Mouse (Mus musculus) CD4-positive, CD25-positive, alpha-beta regulatory T cell, adult 4 months (primary cell): ENCODE data around the gene Lurap1. TPM values are rescaled to one million over a fixed set of nuclear protein-coding genes. Genes with fewer than 3 reads are reported as not detected.

Experiments
- ATAC-seq: one replicate; pipeline ENCODE4 v1.8.0; 2017
- polyA plus RNA-seq, 2 experiments: library from polyadenylated mRNA; unstranded; fragments of 100-300 nt; shearing (Covaris generic); gene quantifications; one replicate each; pipeline ENCODE4 v1.2.1; 2017

Lurap1 gene
- polyA plus RNA-seq, 2 experiments from 2014 or later = 0.39 to 0.61 TPM

- no peak for ATAC-seq
Measured at GRCm38 (mm10) chr4:116105278-116105677, 45.9 kb downstream of the Lurap1 start.

DNA sequence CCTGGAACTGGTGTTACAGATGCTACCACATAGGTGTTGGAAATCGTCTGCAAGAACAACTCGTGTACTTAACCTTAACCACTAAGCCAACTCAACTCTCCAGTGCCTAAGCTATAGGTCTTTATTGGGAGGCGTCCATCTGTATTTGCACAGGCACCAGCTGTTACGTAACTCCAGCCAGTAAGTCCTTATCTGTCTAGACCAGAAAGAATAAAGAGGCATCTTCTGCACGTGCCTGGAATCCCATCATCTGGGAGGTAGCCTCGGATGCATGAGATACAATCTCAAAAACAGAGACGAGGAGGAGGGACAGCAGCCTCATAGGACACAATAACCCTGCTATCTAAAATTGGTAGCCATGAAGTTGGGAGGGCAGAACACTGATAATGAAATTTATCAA, 50.2 kb downstream of the Lurap1 start:
- ATAC-seq = no peak

DNA sequence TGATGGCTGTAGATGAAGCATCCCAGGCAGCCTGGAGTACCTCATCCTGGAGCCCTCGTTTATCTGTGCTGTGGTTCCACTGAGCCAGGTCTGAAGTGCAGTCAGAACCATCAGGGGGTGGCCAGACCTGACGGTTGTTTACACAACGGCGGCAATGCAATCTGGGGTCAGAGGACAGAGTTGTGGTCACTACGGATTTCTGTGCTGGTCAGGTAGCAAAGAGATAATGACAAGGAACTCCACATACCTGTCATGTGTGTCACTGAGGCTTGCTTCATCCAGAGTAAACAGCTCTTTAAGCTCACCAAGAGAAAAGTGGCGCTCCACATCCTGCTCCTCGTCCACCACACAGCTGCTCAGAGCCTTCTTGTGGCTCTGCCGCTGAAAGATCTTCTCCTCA, 53.9 kb downstream of the Lurap1 start:
- ATAC-seq = no peak

GRCm38 (mm10) chr4:116096291-116096690, 54.8 kb downstream of the Lurap1 start:
- ATAC-seq = no peak

DNA sequence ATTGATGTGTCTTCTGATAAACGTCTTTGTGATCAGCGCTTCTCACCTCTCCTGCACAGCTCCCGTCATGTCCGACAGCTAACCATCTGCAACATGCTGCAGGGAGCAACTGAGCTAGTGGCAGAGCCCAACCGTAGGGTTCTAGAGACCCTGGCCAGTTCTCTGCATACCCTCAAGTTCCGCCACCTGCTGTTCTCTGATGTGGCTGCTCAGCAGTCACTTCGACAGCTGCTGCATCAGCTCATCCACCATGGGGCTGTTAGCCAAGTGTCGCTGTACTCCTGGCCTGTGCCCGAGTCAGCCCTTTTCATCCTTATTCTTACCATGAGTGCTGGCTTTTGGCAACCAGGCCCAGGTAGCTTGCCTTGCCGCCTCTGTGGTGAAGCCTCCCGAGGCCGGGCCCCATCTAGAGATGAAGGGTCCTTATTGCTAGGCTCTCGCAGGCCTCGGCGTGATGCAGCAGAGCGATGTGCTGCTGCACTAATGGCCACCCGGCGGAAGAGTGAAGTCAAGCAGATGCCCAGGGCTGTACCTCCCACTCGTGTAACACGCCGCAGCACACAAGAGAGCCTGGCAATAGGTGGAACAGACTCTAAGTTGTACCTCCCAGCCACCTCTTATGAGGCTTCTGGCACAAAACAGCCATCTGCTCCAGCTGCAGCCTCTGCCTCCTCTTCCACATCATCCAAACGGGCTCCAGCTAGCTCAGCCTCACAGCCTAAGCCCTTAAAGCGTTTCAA, 62.5 kb downstream of the Lurap1 start:
- no peak for ATAC-seq

Other genes with a start within 250 kb of the Lurap1 start
- not detected for gene Dmbx1, start 211.4 kb downstream of the Lurap1 start, polyA plus RNA-seq
- gene Faah, start 133.4 kb downstream of the Lurap1 start, polyA plus RNA-seq = 10 to 100 TPM; 48.1 to 85.6 TPM
- gene Nsun4, start 97.5 kb downstream of the Lurap1 start, polyA plus RNA-seq = 10 to 100 TPM; 24.1 to 32.9 TPM
- 100 to 1,000 TPM; 779 to 910 TPM for gene Uqcrh, start 76.3 kb downstream of the Lurap1 start, polyA plus RNA-seq
- 10 to 100 TPM; 15.7 to 21.8 TPM for gene Lrrc41, start 76.1 kb downstream of the Lurap1 start, polyA plus RNA-seq
- gene Rad54l, start 27.6 kb downstream of the Lurap1 start, polyA plus RNA-seq = 1 to 10 TPM; 4.8 to 7.8 TPM
- gene Pomgnt1, start 27.5 kb downstream of the Lurap1 start, polyA plus RNA-seq = 1 to 10 TPM; 6.6 to 10.0 TPM
- gene Tspan1, start 16.3 kb upstream of the Lurap1 start, polyA plus RNA-seq = under 1 TPM in 1 of 2 experiments, not detected in 1; 0.27 TPM
- gene 1700042G07Rik, start 22.0 kb upstream of the Lurap1 start, polyA plus RNA-seq = not detected
- not detected for gene Gm49337, start 22.0 kb upstream of the Lurap1 start, polyA plus RNA-seq
- 1 to 10 TPM; 3.8 to 5.1 TPM for gene Pik3r3, start 70.3 kb upstream of the Lurap1 start, polyA plus RNA-seq